Mouse (Mus musculus) natural killer cell, adult 2 months (primary cell): Measurements from ENCODE around the gene Gpat2.

ENCODE experiments used
- DNase-seq, 2 experiments: peaks; one replicate each; pipeline ENCODE4 v3.0.0; 2022; ENCODE audit warnings: low spot score in 2 of 2

Gene Gpat2

DNA sequence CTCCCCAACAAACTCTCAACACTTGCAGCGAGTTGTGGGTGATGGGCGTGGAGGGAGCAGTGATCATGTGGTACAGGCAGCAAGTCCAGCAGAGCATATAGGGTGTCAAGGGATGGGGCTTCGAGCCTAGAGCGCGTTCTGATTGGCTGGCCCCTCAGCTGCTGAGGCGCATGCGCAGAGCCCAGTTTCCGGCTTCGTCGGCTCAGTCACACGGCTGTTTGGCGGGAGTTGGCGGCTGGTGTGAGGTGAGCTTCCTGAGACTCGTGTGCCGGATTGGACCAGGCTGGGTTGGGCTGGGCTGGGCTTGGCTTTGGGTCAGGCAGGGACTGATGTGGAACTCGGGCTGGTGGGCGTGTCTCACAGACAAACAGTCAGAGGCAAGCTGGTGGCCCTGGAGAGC, at the start of gene Gpat2:
Gpat2 (plus strand) TSS at position 223 of the 400 bp plus-strand sequence.
- DNase-seq, result no peak

DNA sequence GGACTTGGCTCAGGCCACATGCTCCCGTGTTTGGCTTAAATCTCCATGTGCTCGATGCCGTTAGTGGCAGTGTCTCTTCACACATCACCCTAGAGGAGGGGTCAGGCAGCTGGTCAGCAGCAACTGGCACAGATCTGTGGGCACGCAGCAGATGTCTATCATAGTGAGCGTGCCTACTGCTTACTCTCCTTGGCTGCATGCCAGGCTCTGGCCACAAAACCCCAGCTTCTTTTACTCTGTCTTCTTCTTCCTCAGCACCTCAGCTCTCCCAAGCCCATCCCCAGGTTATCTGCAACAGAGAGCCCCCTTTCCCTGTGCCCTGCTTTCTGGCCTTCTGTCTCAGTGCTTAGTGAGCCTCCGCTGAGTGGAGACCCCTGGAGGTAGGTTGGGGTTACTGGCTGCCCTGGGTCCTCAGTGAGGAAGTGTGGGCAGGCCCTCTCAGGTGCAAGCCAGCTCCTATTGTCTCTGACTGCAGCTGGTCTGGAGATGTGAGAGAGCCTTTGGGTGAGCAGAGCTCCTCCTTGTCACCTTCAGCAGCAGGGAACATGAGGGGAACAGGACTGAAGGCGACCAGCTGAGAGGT, 49.1 kb upstream of the Gpat2 start:
- peak; percentile 7 to 21 for DNase-seq

DNA sequence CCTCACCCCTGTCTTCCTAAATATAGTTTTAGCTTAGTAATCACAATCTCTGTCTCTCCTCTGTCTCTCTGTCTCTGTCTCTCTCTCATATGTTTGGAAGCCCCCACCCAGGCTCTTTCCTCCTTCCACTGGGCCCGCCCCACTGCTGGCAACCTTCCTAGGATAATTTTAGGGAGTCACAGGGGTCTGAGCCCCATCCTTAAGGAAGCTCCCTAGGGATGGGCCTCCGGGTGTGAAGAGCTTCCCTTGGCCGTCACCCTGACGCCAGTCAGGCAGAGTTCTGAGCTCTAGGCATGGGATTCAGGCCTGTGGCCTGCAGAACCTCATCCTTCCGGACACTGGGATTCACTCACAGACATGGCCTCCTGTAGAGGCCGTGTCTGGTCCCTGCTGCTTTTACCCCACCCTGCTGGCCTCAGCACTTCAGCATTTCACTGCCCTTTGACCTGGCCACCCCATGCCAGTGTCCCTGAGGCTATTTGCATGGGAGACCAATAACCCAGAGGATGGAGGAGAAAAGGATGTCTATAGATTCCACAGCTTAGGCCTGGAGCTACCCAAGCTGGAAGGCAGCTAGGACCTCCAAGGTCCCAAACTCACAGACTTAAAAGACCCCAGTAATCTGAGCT, 48.5 kb upstream of the Gpat2 start:
- DNase-seq, result no peak

DNA sequence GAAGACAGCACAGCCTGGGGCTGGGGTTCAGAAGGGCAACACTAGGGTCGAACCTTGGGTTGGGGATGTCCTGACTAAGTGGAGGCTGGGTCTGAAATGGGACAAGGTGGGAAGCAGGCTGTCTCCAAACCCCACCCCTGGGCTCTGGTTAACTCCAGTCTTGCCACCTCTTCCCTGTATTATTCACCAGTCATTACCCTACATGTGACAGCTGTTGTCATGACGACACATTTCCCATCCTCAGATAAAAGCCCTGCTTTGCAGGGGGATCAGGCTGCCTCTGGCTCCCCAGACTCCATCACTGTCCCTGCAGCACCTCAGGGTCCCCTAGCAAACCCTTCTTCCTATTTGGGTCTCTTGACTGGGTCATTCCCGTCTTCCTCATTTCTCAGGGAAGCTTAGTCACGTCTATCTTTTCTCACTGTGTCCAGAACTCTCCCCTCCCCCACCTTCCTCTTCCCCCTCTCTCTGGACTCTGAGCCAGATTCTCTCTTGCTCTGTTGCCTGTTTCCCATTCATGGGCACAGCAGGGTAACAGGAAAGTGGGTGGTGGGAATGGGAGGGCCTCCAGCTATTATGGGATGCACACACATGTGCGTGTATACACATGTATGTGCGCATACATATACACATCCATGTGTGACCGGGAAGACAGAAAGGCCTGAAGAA, 46.9 kb upstream of the Gpat2 start:
- DNase-seq, result no peak

DNA sequence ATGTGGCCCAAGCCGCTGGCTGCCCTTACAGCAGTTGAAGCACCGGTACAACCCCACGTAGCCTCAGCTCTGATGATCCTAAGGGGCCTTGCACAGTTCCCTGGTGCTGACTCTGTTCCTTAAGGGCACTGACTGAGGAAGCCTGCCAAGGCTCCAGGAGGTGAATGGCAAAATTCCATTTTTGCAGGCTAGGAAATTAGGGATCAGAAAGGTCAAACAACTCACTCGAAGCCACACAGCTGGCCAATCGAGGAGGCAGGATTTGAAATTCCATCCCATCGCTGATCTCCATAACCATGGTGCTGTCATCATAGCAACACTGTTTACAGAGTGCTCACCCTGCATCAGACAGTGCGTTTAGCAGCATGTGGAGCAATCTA, 46.4 kb upstream of the Gpat2 start:
- no peak for DNase-seq

DNA sequence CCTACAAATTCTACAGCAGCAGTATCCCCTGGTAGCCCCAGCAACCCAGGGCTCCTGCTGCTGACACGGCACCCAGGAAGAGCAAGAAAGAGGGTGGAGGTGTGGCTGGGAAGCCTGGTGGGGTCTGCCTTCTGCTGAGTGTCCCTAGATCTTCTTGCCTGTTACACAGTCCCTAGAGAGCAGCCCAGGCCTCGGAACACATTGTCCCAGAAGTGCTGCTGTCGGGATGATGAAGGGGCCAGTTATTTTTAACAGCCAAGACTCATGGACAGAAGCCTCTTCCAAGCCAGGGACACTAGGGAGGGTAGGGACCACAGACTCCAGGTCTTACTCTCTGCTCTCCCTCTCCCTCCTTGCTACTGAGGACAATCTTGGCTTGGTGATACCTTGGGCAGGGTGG, 45.7 kb upstream of the Gpat2 start:
- DNase-seq, result no peak

DNA sequence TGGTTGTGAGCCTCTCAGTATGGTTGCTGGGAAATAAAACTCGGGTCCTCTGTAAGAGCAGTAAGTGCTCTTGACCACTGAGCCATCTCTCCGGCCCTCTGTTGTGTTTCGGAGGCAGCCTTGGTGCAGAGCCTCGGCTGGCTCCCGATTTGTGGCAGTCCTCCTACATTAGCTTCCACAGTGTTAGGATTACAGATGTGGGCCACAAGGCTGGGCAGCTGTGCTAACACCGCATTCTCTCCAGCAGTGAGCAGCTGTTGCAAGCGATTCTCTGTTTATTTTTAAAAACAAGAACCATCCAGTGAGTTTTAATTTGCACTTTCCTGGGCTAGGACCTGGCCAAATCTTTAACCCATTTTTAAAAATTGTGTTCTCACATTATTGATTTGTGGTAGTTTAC, 41.1 kb upstream of the Gpat2 start:
- DNase-seq, result no peak

DNA sequence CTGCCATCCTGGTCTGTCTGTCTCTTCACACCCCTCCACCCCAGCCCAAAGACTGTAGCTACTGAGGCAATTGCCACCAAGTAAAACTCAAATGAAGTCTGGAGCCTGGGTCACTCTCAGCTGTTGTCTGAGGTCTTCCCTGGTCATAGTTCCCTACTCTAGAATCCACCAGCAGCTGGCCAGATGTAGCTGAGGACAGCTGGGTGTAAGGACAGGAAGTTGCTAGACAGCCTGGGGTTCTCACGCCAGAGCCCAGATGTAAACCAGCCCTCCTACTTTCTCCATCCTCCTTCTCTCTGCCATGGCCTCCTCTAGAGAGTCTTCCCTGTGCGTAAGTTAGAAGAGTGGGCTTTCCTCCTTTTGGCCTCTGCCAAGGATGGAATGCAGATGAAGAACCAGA, 37.5 kb upstream of the Gpat2 start:
- no peak for DNase-seq

DNA sequence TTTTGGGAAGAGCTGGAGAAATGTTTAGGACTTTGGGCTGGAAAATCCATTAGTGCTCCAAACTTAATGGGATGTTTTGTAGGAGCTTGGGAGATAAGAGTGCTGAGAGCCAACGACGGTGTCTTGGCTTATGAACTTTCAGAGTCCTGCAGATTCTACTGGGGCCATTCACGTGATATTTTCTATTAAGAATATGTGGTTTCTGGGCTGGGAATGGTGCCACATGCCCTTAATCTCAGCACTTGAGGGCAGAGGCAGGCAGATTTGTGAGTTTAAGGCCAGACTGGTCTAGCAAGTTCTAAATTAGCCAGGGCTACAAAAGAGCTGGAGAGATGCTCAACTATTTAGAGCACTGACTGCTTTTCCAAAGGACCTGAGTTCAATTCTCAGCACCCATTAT, 34.6 kb upstream of the Gpat2 start:
- DNase-seq, result no peak

DNA sequence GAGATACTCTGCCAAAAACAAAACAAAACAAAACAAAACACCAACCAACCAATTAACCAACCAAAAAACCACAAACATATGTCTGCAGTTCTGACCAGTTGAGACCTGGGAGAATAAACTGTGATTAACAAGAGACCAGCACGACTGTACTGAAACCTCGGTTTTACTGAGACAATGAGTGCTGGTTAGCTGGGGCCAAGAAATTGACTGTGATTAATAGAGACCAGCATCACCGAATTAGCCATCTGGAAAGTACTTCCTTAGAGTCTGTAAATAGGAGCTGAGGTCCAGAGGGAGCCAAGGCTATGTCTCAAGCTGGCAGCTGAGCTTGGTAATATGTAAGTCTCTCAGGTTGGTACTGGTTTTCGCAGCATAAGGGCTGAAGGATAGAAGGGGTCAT, 34.2 kb upstream of the Gpat2 start:
- DNase-seq, result no peak

DNA sequence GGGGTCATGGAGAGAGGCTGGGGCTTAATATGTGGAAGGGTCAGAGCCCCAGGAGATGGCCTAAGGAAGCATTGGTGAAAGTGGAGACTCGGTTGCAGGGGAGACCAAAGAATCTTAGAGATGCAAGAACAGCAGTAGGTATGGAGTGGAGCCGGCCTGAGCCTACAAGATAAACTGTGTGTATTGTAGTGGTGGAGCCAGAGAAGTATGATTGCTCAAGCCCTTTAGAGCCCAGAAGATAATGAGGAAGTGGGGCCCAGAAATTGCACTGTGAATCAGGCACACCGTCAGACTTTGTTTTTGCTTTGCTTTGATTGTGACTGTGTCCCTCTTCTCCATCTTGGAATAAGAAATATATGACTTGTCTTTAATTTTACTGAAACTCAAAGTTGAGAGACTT, 33.7 kb upstream of the Gpat2 start:
- DNase-seq, result no peak

DNA sequence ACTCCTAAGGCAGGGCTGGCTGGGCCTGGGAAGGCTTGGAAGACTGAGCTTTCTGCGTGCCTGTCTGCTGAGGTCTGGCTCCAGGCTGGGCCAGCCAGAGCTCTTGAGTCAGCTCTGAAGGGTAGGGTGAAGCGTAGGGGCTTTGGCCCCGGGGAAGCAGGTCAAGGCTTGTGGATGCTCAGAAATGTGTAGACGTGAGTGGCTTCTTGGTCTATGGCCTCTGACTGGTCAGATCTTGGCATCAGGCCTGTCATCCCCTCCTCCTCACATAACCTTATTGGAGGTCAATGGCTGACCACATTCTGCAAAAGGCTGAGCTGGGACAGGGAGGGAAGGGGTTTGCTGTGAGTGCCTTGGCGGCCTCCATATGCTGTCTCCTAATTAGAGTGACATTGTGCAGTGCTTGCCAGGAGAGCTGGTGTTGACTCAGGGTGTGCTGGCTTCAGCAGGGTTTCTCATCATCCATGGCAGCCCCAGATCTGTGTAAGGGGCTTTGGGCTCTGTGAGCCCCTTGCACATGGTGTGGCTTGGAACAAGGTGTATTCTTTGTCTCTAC, 30.3 kb upstream of the Gpat2 start:
- no peak for DNase-seq

DNA sequence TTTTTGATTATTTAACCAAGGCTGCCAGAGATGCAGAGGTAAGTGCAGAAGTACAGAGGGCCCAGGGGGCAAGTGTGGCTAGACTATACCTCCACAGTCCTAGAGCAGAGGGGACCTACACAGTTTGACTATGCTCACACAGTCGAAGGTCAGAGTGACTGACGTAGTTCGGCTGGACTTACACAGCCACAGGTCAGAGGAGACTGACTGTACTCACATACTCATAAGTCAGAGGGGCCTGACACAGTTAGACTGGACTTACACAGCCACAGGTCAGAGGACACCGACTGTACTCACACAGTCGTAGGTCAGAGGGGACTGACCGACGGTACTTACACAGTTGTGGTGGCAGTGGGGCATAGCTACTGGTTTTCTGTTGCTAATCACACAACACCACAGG, 26.3 kb upstream of the Gpat2 start:
- DNase-seq, result no peak

DNA sequence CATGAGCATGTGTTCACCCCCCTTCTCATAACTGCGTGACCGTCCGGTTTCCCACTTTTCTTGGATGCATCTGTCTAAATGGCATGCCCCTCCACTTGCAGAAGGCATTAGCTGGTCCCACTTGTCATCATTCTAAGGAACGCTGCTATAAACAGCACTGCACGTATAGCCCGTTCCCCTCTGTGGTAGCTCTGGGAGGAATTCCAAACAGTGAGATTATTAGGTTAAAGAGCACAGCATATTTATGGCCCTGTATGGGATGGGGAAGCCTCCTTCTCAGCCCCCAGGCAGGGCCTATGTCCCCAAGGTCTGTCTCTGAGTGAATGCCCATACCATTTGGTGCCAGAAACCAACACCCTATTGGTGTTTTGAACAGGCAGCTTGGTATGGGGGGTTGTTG, 13.9 kb upstream of the Gpat2 start:
- DNase-seq, result no peak

DNA sequence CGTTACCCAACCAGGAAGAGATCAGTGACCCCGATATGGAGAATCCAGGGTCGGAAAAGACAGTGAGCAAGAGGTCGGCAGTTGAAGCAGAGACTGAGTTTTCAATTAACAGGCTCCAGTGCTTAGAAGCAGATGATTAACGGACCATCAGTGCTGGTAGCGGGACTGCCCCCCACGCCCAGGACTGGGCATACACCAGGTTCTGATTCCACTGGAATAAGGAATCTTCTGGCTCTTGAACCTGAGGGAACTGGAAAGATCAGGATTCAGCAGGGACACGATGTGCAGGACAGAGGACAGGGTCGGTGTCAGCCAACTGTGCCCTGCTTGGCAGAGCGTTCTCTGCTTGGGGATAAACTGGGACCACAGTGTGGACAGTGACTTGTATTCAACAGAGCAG, 9.2 kb upstream of the Gpat2 start:
- no peak for DNase-seq

DNA sequence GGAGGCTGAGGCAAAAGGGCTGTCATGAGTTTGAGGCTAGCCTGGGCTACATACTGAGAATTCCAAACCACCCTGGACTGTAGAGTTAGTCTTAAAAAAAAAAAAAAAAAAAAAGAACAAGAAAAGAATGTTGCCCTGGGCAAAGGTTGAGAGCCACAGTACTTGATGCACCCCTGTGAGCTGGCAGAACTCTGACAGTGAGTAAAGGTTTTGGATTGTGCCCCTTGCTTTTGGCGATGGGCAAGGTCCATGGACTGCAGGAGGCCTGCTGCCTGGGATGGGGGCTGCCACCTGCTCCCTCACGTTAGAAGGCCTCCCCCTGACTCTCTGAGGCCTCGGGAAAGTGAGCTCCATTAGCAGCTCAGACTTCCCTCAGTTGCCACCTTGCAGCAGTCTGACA, 8.3 kb upstream of the Gpat2 start:
- no peak for DNase-seq

DNA sequence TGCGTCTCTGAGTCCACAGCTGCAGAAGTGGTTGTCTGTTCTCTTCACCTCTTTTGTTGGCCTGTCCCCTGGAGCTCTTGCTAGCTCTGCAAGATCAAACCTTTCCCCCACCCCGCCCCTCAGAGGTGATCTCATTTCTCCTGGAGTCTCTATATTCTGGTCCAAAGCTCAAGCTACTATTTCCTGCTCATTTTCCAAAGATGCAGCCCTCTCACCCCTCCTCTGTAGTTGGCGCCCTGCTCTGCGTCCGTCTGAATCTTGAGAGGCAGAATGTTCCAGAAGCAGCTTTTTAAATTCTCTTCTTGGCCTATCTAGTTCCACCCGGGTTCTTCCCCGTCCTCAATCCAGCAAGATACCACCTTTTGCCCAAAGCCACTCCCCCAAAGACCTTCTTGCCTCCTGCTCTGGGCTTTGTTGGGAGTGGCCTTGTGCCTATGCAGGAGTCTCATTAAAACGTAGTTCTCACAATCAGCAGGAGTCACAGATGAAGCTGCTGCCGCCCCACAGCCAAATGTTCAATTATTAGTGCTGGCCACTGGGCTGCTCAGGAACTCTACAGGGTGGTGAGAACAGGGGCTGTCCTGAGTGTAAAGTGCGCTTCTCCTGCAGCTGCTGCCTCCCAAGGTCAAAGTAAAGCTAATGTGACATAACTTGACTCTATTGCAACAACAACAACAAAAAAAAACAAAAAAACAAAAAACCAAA, 6.6 kb upstream of the Gpat2 start:
- no peak for DNase-seq

DNA sequence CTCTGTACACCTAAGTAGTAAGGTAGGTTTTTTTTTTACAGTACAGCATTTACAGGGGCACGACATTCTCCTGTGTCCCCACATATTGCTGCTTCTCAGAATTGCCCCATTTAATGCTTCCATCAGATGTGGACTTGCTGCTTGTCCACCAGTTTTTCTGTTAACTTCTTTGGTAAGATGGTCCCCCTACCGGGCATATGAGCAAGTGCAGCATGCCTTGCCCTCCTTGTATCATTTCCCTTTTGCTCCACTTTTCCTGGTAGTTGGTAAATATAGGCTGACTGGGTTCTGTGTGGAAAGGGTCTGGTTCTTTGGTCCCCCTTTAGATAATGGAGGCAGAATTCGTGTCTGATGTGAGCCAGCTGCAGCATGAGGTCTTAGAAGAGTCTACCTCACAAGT, 5.2 kb downstream of the Gpat2 start:
- peak in 1 of 2 experiments; percentile 14 for DNase-seq

DNA sequence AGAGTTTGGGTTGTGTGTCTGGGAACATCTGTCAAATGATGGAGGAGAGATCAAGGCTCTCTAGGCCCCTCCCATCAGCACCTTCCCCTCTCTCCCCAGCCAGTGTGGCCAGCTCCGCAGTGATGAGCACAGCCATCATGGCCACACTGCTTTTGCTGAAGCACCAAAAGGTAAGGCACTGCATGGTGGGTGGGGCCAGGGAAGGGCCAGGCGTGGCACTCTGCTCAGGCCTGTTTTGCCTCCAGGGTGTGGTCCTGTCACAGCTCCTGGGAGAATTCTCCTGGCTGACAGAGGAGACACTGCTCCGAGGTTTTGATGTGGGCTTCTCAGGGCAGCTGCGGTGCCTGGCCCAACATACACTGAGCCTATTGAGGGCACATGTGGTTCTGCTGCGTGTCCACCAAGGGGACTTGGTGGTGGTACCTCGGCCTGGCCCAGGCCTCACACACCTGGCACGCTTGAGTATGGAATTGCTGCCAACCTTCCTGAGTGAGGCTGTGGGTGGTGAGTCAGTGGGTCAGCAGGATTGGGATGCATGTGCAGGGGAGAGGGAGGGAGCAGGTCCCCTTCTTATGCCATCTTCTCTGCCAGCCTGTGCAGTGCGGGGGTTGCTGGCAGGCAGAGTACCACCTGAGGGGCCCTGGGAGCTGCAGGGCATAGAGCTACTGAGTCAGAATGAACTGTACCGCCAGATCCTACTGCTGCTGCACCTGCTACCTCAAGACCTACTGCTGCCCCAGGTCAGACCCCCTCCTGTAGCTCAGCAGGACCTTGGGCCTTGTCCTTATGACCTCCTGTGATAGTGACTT, 8.7 kb downstream of the Gpat2 start:
- DNase-seq, result no peak

DNA sequence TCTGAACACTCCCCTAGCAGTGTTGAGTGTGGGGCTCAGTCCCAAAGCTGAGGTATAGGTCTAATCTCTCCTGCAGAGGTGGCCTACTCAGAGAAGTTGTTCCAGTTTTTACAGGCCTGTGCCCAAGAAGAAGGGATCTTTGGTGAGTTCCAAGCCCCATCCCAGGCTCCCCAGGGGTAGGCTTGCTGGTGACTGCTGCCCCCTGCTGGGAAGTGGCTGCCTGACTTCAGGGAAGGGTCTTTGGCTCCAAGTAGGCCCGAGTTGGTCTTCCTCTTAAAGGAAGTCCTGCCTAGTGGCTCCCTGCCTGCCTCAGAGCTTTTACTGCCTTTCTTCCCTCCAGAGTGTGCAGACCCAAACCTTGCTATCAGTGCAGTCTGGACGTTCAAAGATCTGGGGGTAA, 10.1 kb downstream of the Gpat2 start:
- peak in 1 of 2 experiments; percentile 28 for DNase-seq

DNA sequence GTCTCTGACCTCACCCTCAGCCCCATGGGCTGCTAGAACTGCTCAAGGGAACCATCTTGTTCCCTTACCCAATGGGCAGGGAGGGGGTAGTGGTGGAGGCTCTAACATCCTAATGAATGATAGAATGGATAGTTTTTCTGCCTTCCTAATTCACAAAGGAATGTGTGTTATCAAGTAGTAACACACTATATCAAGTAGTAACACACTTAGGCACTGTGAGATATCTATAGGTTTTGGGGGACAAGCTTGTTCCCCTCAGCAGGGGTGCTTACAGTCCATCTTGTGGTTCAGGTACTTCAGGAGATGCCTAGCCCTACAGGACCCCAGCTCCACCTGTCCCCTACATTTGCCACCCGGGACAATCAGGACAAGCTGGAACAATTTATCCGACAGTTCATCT, 10.6 kb downstream of the Gpat2 start:
- DNase-seq, result no peak

DNA sequence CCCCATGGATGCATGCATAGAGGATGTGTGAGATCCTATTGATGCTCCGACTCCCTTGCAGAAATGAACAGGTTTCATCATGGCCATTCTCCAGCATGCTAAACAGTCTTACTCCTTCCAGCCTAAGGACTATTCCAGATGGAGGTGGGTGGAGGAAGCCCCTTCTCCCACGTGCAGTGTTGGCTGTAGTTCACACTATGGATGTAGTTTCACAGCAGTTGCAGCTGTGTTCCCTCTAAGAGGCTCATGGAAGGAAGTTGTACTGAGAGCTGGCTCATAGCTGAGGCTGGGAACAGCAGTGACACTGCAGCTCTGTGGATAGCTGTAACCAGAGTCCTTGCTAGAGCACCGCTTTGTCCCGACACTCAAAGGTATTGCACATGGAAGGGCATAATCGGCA, 12.7 kb downstream of the Gpat2 start:
- DNase-seq, result no peak
